Mouse (Mus musculus) limb, embryonic 15.5 days (tissue): ENCODE measurements at regions not wholly inside any gene's neighbourhood (a gene's known extent, or its start where the extent isn't known, plus 50 kb on each side); places are given as distances from the start of the nearest gene placed in this dataset.

ENCODE experiments used
- ATAC-seq: fragments of 200-750 bp; cut with Nextera tagmentation; 2 replicates; pipeline ENCODE4 v1.8.0; 2017; ENCODE audit warnings: low read depth, moderate TSS enrichment; ENCODE audit not compliant: insufficient number of reproducible peaks, low FRiP score, low TSS enrichment
- H3K27ac ChIP-seq: fragments of 300-500 bp; sonication (generic); 2 replicates; pipeline ENCODE4 v1.5.1; 2015; ENCODE audit warnings: moderate library complexity, mild to moderate bottlenecking, inconsistent platforms
- H3K27me3 ChIP-seq: fragments of 300-500 bp; sonication (generic); 2 replicates; pipeline ENCODE4 v1.6.1; 2015; ENCODE audit warnings: inconsistent platforms
- H3K36me3 ChIP-seq: fragments of 300-500 bp; sonication (generic); 2 replicates; pipeline ENCODE4 v1.6.1; 2015; ENCODE audit warnings: inconsistent platforms
- H3K4me1 ChIP-seq: fragments of 300-500 bp; sonication (generic); 2 replicates; pipeline ENCODE4 v1.6.1; 2015; ENCODE audit warnings: inconsistent platforms
- H3K4me2 ChIP-seq: fragments of 300-500 bp; sonication (generic); 2 replicates; pipeline ENCODE4 v1.6.1; 2015; ENCODE audit warnings: mild to moderate bottlenecking, inconsistent platforms
- H3K4me3 ChIP-seq: fragments of 300-500 bp; sonication (generic); 2 replicates; pipeline ENCODE4 v1.5.1; 2015; ENCODE audit warnings: mild to moderate bottlenecking, inconsistent platforms
- H3K9ac ChIP-seq: fragments of 300-500 bp; sonication (generic); 2 replicates; pipeline ENCODE4 v1.6.1; 2015; ENCODE audit warnings: inconsistent platforms
- H3K9me3 ChIP-seq: fragments of 300-500 bp; sonication (generic); 2 replicates; pipeline ENCODE4 v1.6.1; 2016; ENCODE audit warnings: inconsistent platforms
- WGBS: fragments of 180-500 bp; shearing (Covaris S2); methylation state at CpG from one replicate; pipeline ENCODE4 v1.1.7; 2015; 5-methylcytosine and 5-hydroxymethylcytosine counted together

GRCm38 (mm10) chr6:99898077-99898476, 171.9 kb upstream of the Prok2 start:
- 76% methylated on average over 2 of the region's 2 CpGs for WGBS
- Histone ChIP-seq H3K36me3 (no peaks in the 10 kb centered on the region), H3K4me1 (peaks cover 5% of the 10 kb centered on the region; the same call in 1 of the 2 replicates), H3K9me3 (no peaks in the 10 kb centered on the region), H3K9ac (no peak overlapping the region), H3K4me3 (no peak overlapping the region), H3K27ac (no peak overlapping the region), H3K27me3 (peaks cover 44% of the 10 kb centered on the region), H3K4me2 (no peak overlapping the region)
- no peak for ATAC-seq

- H3K36me3 ChIP-seq = no peaks in the 10 kb centered on the region
- no peak for ATAC-seq
- H3K9me3 ChIP-seq = no peaks in the 10 kb centered on the region
- no peak overlapping the region for H3K4me3 ChIP-seq
- no peak overlapping the region for H3K4me2 ChIP-seq
- peaks cover 35% of the 10 kb centered on the region for H3K27me3 ChIP-seq
- no peak overlapping the region for H3K9ac ChIP-seq
- WGBS = 87% methylated on average over 4 of the region's 4 CpGs
- H3K4me1 ChIP-seq = peaks cover 5% of the 10 kb centered on the region; the same call in 1 of the 2 replicates
- H3K27ac ChIP-seq = no peak overlapping the region
Observed at GRCm38 (mm10) chr6:99895558-99895957, 169.4 kb upstream of the Prok2 start.

DNA sequence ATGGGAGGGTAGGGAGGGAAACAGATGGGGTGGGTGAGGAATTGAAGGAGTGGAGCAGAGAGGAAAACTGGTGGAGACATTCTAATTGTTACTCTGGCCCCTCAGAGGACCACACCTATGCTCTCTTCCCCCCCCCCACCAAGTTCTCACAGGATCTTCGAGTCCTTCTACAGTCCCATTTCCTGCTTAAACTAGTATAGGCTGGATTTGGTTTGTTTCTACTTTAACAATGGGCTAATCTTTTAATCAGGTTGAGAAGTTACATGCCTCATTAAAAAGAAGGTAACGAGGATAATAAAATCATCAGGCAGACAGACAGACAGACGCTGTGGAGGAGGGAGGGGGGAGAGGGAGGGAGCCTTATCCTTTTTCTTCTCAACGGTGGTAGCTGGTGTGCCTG, 167.7 kb upstream of the Prok2 start:
- Histone ChIP-seq H3K4me3 (no peak overlapping the region), H3K27me3 (peaks cover 25% of the 10 kb centered on the region), H3K36me3 (no peaks in the 10 kb centered on the region), H3K9ac (no peak overlapping the region), H3K9me3 (no peaks in the 10 kb centered on the region), H3K4me1 (0 out of 2 replicates have a peak, but pooled peaks cover 2% of the 10 kb centered on the region), H3K27ac (no peak overlapping the region), H3K4me2 (no peak overlapping the region)
- WGBS = 18% methylated on average over 4 of the region's 4 CpGs
- no peak for ATAC-seq

GRCm38 (mm10) chr6:99892204-99892603, 166.0 kb upstream of the Prok2 start:
- no peaks in the 10 kb centered on the region for H3K36me3 ChIP-seq
- WGBS = 86% methylated on average over 9 of the region's 9 CpGs
- H3K27ac ChIP-seq = no peak overlapping the region
- H3K27me3 ChIP-seq = peaks cover 17% of the 10 kb centered on the region
- H3K9ac ChIP-seq = no peak overlapping the region
- H3K4me3 ChIP-seq = no peak overlapping the region
- ATAC-seq = no peak
- H3K9me3 ChIP-seq = no peaks in the 10 kb centered on the region
- H3K4me2 ChIP-seq = no peak overlapping the region
- peaks cover 6% of the 10 kb centered on the region; the same call in 1 of the 2 replicates for H3K4me1 ChIP-seq

DNA sequence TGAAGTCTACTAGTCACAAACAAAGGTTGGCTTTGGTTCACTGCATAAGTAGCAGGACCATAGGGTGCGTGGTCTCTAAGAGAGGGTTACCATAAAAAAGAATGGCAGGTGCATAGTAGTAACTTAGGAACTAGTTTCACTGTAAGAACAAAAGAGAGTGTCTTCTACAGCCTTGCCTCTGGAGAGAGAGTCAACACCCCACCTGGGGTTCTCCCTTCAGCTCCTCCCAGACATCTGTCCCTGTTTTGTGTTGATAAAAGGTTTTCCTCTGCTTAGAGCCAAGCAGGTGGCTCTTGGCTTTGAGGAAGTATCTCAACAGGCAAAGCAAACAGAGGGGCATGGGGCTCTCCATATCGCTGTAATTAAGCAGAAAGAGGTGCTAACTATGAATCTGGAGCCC, 165.6 kb upstream of the Prok2 start:
- Histone ChIP-seq H3K9ac (no peak overlapping the region), H3K4me1 (peaks cover 6% of the 10 kb centered on the region; the same call in 1 of the 2 replicates), H3K36me3 (no peaks in the 10 kb centered on the region), H3K4me2 (no peak overlapping the region), H3K27ac (no peak overlapping the region), H3K4me3 (no peak overlapping the region), H3K27me3 (peaks cover 17% of the 10 kb centered on the region), H3K9me3 (no peaks in the 10 kb centered on the region)
- WGBS = 61% methylated on average over 2 of the region's 2 CpGs
- ATAC-seq = no peak

DNA sequence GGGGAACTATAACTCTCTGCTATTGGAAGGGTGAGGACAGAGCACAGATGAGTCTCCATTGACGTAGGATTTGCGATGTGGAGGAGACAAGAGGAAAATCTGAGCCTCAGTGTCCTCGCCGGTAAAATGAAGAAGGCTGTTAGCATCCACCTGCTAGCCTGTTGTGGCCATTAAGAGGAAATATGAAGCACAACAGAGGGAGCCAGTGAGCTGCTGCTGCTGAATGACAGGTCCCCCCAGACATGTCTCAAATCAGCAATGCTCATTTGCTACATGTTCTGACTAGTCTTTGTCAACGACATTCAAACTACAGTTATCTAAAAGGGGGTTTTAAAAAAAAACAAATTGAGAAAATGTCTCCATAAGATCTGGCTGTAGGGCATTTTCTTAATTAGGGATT, 164.6 kb upstream of the Prok2 start:
- no peak overlapping the region for H3K4me3 ChIP-seq
- H3K4me1 ChIP-seq = peaks cover 5% of the 10 kb centered on the region; the same call in 1 of the 2 replicates
- H3K4me2 ChIP-seq = no peak overlapping the region
- no peaks in the 10 kb centered on the region for H3K36me3 ChIP-seq
- WGBS = 75% methylated on average over 5 of the region's 5 CpGs
- peaks cover 16% of the 10 kb centered on the region; the same call in 1 of the 2 replicates for H3K27me3 ChIP-seq
- no peak for ATAC-seq
- no peak overlapping the region for H3K27ac ChIP-seq
- no peak overlapping the region for H3K9ac ChIP-seq
- no peaks in the 10 kb centered on the region for H3K9me3 ChIP-seq

DNA sequence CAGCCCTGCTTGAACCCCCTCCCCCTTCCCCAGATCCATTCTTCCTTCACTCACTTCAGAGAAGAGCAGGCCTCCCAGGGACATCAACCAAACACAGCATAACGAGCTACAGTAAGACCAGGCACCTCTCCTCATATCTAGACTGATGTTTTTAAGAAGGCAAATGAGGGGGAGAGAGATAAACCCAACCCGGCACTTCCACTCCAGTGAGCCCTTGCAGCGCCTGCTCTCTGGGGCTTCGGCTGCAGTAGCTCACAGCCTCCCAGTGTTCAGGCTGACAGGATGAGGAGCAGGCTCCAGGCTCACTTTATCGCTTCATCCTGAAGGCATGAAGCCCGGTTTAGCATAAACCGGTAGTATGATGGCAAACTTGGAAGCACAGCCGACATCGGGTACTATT, 162.9 kb upstream of the Prok2 start:
- Histone ChIP-seq H3K36me3 (no peaks in the 10 kb centered on the region), H3K4me1 (peaks cover 23% of the 10 kb centered on the region), H3K9me3 (no peaks in the 10 kb centered on the region), H3K9ac (no peak overlapping the region), H3K4me3 (no peak overlapping the region), H3K27me3 (peaks cover 18% of the 10 kb centered on the region; the same call in 1 of the 2 replicates), H3K4me2 (no peak overlapping the region), H3K27ac (no peak overlapping the region)
- 31% methylated on average over 9 of the region's 9 CpGs for WGBS
- ATAC-seq = no peak

DNA sequence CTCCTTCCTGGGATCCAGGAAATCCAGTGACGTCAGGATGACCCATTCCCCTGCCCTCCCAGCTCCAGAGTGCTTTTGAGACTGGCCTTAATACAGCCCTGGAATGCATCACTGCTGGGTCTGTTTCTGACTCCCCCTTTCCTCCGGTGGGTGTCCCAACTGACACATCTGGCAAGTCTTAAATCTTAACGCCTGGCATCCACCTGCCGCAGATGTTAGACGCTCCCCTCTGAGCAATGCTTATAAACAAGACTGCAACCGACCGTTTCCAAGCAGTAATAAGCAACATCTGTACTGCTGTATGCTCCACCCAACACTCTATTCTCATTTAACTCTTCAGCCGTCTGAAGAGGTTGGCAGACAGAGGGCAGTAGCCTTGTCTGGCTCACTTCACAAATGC, 161.7 kb upstream of the Prok2 start:
- Histone ChIP-seq H3K4me2 (no peak overlapping the region), H3K27ac (no peak overlapping the region), H3K27me3 (peaks cover 18% of the 10 kb centered on the region; the same call in 1 of the 2 replicates), H3K9me3 (no peaks in the 10 kb centered on the region), H3K9ac (no peak overlapping the region), H3K4me3 (no peak overlapping the region), H3K4me1 (peaks cover 29% of the 10 kb centered on the region), H3K36me3 (no peaks in the 10 kb centered on the region)
- 14% methylated on average over 8 of the region's 8 CpGs for WGBS
- ATAC-seq = no peak

DNA sequence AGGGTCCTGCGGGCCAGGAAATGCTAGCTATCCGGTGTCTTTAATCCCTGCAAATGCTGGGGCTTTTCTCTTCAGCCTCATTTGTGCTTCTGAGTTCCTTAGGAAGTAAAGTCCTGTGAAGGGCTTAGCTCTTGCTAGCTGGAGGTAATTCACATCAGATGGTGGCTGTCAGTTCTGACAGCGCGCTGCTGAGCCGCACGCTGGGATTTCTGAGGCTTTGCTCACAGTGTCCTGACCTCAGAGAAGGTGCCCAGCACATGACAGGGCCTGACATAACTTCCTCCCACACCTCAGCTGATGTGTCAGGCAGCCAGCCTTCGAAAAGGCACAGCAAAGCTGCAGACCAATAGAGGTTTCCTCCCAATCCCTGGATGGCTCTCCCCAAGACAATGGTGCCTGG, 158.6 kb upstream of the Prok2 start:
- Histone ChIP-seq H3K27ac (0 out of 2 replicates have a peak overlapping the region, but pooled peaks have one; percentile 7), H3K36me3 (no peaks in the 10 kb centered on the region), H3K4me3 (no peak overlapping the region), H3K27me3 (peaks cover 23% of the 10 kb centered on the region; the same call in 1 of the 2 replicates), H3K9ac (no peak overlapping the region), H3K4me1 (peaks cover 32% of the 10 kb centered on the region), H3K4me2 (no peak overlapping the region), H3K9me3 (no peaks in the 10 kb centered on the region)
- ATAC-seq = no peak
- 11% methylated on average over 7 of the region's 7 CpGs for WGBS

DNA sequence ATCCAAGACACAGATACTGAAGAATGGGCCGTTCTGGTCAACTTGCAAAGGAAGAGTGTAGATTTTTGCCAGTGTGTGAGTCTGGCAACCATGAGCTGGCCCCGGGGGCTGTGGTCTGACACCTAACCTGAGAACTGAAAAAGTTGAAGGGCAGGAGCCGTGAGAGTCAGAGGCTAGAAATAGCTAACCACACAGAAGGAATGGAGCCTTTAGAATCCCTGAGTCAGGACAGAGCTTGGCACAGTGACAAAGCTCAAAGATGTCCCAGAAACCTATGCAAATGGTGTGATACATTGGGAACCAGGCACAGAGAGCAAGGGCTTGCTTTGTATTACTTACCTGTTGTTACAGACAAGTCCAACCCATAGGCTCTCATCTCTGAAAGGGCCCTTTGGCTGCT, 157.9 kb upstream of the Prok2 start:
- WGBS = 45% methylated on average over 3 of the region's 3 CpGs
- Histone ChIP-seq H3K9me3 (no peaks in the 10 kb centered on the region), H3K4me1 (peaks cover 32% of the 10 kb centered on the region), H3K36me3 (no peaks in the 10 kb centered on the region), H3K27me3 (peaks cover 27% of the 10 kb centered on the region; the same call in 1 of the 2 replicates), H3K4me3 (no peak overlapping the region), H3K4me2 (no peak overlapping the region), H3K9ac (no peak overlapping the region), H3K27ac (no peak overlapping the region)
- ATAC-seq = no peak

DNA sequence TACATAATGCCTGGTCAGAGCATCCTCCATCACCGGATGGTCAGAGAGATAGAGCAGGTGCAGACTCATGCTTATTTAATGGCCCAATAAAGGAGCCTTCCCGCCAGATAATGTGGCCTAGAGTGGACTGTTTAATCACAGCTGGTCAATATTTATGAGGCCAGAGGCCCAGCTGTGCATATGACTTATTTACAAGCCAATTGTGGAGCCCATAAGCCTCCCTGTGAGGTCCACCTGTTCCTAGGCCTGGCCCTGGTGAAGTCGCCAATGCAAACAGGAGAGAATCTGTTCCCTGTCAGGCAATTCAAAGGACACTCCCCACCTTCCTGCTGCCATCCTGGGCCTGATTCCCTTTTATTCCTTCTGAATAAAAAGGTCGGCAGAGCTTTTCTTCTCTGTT, 155.4 kb upstream of the Prok2 start:
- H3K9ac ChIP-seq = no peak overlapping the region
- H3K4me2 ChIP-seq = no peak overlapping the region
- no peak overlapping the region for H3K4me3 ChIP-seq
- no peak overlapping the region for H3K27ac ChIP-seq
- no peak for ATAC-seq
- no peaks in the 10 kb centered on the region for H3K36me3 ChIP-seq
- H3K9me3 ChIP-seq = no peaks in the 10 kb centered on the region
- H3K27me3 ChIP-seq = peaks cover 18% of the 10 kb centered on the region; the same call in 1 of the 2 replicates
- 30% methylated on average over 4 of the region's 4 CpGs for WGBS
- H3K4me1 ChIP-seq = peaks cover 28% of the 10 kb centered on the region

DNA sequence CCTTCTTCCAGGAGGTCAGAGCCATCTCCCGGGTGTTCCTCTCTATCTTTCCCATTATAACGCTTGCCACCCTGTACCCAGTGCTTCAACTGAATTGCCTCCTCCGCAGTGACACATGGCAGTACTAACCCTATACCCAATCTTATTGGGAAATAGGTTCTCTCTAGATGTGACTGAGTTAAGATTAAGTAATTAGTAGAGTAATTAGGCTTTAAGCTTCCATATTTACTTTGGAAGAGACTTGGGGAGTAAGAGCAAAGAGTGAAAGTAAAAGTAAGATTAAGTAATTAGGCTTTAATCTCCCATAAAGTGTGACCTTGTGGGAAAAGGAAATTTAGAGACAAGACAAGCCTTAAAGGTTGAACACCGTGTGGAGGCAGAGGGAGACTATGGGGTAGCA, 148.7 kb upstream of the Prok2 start:
- Histone ChIP-seq H3K27me3 (peaks cover 6% of the 10 kb centered on the region; the same call in 1 of the 2 replicates), H3K4me1 (no peaks in the 10 kb centered on the region), H3K9ac (no peak overlapping the region), H3K36me3 (no peaks in the 10 kb centered on the region), H3K9me3 (no peaks in the 10 kb centered on the region), H3K4me3 (no peak overlapping the region), H3K27ac (no peak overlapping the region), H3K4me2 (no peak overlapping the region)
- ATAC-seq = no peak
- WGBS = 87% methylated on average over 4 of the region's 4 CpGs

DNA sequence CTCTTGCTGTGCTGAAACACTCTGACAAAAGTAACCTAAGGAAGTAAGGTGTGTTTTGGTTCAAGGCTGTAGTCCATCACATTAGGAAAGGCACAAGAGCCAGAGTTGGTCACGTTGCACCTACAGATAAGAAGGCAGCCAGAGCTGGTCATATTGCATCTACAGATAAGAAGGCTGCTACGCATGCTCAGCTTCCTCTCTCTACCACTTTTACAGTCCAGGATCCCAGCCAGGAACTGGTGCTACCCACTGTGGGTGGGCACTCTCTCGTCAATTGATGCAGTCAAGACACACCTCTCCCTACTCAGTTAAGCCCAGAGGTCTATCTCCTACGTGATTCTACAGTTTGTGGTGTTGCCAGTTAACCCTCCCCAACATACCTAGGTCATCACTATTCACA, 147.8 kb upstream of the Prok2 start:
- Histone ChIP-seq H3K9ac (no peak overlapping the region), H3K27me3 (no peaks in the 10 kb centered on the region), H3K4me1 (no peaks in the 10 kb centered on the region), H3K27ac (no peak overlapping the region), H3K9me3 (no peaks in the 10 kb centered on the region), H3K36me3 (no peaks in the 10 kb centered on the region), H3K4me3 (no peak overlapping the region), H3K4me2 (no peak overlapping the region)
- ATAC-seq = no peak
- 72% methylated on average over 4 of the region's 4 CpGs for WGBS
